Mouse (Mus musculus): ENCODE results near the gene Inpp4b.

GRCm38 (mm10) chr8:81888843-81889242 lies 546.5 kb downstream of the Inpp4b start:
- TF ChIP-seq CTCF (IDR thresholded peaks at IDR 0.05; ENCODE audit: borderline replicate concordance, extremely low read depth, insufficient read depth, insufficient read length) (no peak), POLR2A (IDR thresholded peaks at IDR 0.05; ENCODE audit: borderline replicate concordance, extremely low read depth, insufficient read depth, insufficient read length, poor library complexity, severe bottlenecking) (no peak)
